Mouse (Mus musculus) cortical plate, adult 2 months (tissue): ENCODE results near the gene P2ry12.

Experiments
- CTCF ChIP-seq: fragments of 200-500 bp; IDR thresholded peaks from 2 replicates; pipeline ENCODE4 v1.5.1; 2011; ENCODE audit warnings: mild to moderate bottlenecking, control low read depth, low read length; ENCODE audit not compliant: insufficient read depth; ENCODE audit errors: extremely low read depth
- POLR2A ChIP-seq: fragments of 200-500 bp; IDR thresholded peaks from 2 replicates; pipeline ENCODE4 v1.6.1; 2011; ENCODE audit warnings: mild to moderate bottlenecking, low read length, control low read depth; ENCODE audit not compliant: insufficient read depth; ENCODE audit errors: extremely low read depth

GRCm38 (mm10) chr3:59169921-59170627, 92.6 kb downstream of the P2ry12 start:
- no peak for TF ChIP-seq CTCF
- TF ChIP-seq POLR2A: no peak
